In the genomic region with DNA sequence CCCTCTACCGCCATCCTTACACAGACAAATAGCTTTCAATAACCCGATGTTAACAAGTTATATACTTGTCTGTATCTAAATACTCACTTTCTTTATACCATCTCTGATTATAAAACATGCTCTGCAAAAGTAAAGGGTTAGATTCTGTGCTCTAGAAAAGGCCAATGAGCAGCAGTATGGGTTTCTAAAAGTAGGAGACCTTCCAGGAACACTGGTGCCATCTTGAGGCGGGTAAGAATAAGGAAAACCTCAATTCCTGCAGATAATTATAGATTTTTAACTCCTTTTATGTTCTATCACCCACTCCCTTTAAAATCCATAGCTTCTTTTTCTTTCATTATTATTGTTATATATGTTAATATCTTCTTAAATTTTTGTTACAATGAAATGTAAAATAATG, we compare ENCODE assay signal across 14 mouse cellular contexts. TPM values are rescaled to one million over a fixed set of nuclear protein-coding genes. Genes with fewer than 3 reads are reported as not detected.
A peak's percentile ranks its signal among the peaks of the same experiment; 100 is the strongest.
DNase-seq lines count a peak whose midpoint lies in the region; ATAC-seq and TF ChIP-seq lines count a peak whose summit lies in the region.
"Had no signal": no experiment of that assay in that cellular context is flagged by ENCODE, and none has a peak within 500 bp of the region (broad histone marks: within the 10 kb centered on the region; RNA-seq: fewer than 3 reads in every experiment).

No protein-coding gene starts in this region.

- no peaks in the 10 kb centered on the region for H3K4me1 ChIP-seq in kidney, postnatal 0 days (replicated peaks; ENCODE audit: insufficient read depth, low read length)
- no peaks in the 10 kb centered on the region for H3K4me1 ChIP-seq in kidney, adult 2 months (ENCODE audit: control insufficient read depth, insufficient read depth, low read length)
- no peaks in the 10 kb centered on the region for H3K4me1 ChIP-seq in hindbrain, embryonic 14.5 days (replicated peaks; ENCODE audit: control insufficient read depth, insufficient read depth, low read length)
- H3K4me1 ChIP-seq: embryonic facial prominence, embryonic 13.5 days; neural tube, embryonic 13.5 days had no signal

- peak; percentile 52 for TF ChIP-seq CTCF in kidney, postnatal 0 days (IDR thresholded peaks at IDR 0.05; ENCODE audit: low read depth)
- no peak for TF ChIP-seq CTCF in kidney, adult 2 months (conservative IDR thresholded peaks at IDR 0.05; ENCODE audit: insufficient read depth, insufficient read length, low read depth, low read length)

- H3K4me3 ChIP-seq in kidney, postnatal 0 days (replicated peaks; ENCODE audit: low read depth, low read length) = no peak overlapping the region
- H3K4me3 ChIP-seq in kidney, adult 2 months (ENCODE audit: insufficient read depth, low read depth, low read length) = no peak overlapping the region
- no peak overlapping the region for H3K4me3 ChIP-seq in hindbrain, embryonic 14.5 days (replicated peaks; ENCODE audit: low read length)
- H3K4me3 ChIP-seq: embryonic facial prominence, embryonic 13.5 days; heart, embryonic 15.5 days; megakaryocyte, embryonic 14.5 days; neural tube, embryonic 13.5 days had no signal

- no peak overlapping the region for H3K27ac ChIP-seq in kidney, postnatal 0 days
- H3K27ac ChIP-seq in kidney, adult 2 months (ENCODE audit: insufficient read depth, low read depth, low read length) = no peak overlapping the region
- no peak overlapping the region for H3K27ac ChIP-seq in hindbrain, embryonic 14.5 days
- H3K27ac ChIP-seq: embryonic facial prominence, embryonic 13.5 days; heart, embryonic 15.5 days; liver, embryonic 14.5 days; neural tube, embryonic 13.5 days had no signal

- H3K36me3 ChIP-seq in kidney, postnatal 0 days (ENCODE audit: insufficient read depth, low read length) = no peaks in the 10 kb centered on the region
- no peaks in the 10 kb centered on the region for H3K36me3 ChIP-seq in kidney, adult 2 months (ENCODE audit: control insufficient read depth, insufficient read depth, low read length)
- no peaks in the 10 kb centered on the region for H3K36me3 ChIP-seq in hindbrain, embryonic 14.5 days (replicated peaks; ENCODE audit: control insufficient read depth, insufficient read depth)
- H3K36me3 ChIP-seq: embryonic facial prominence, embryonic 13.5 days; heart, embryonic 15.5 days; neural tube, embryonic 13.5 days had no signal

- no peaks in the 10 kb centered on the region for H3K27me3 ChIP-seq in kidney, postnatal 0 days (ENCODE audit: insufficient read depth, low read length)
- H3K27me3 ChIP-seq in kidney, adult 2 months (replicated peaks; ENCODE audit: control insufficient read depth, insufficient read depth, low read length) = no peaks in the 10 kb centered on the region
- H3K27me3 ChIP-seq in hindbrain, embryonic 14.5 days (ENCODE audit: control insufficient read depth, insufficient read depth, low read length) = no peaks in the 10 kb centered on the region
- H3K27me3 ChIP-seq: embryonic facial prominence, embryonic 13.5 days; heart, embryonic 15.5 days; megakaryocyte, embryonic 14.5 days; neural tube, embryonic 13.5 days had no signal

- no peak for ATAC-seq in kidney, postnatal 0 days (replicated peaks; ENCODE audit: low FRiP score, low read depth)
- ATAC-seq in hindbrain, embryonic 14.5 days (ENCODE audit: low FRiP score) = no peak
- ATAC-seq: intestine, embryonic 16.5 days had no signal

- no peaks in the 10 kb centered on the region for H3K9me3 ChIP-seq in kidney, postnatal 0 days (replicated peaks; ENCODE audit: low read length)
- no peaks in the 10 kb centered on the region for H3K9me3 ChIP-seq in hindbrain, embryonic 14.5 days (ENCODE audit: control insufficient read depth, low read length)
- H3K9me3 ChIP-seq: embryonic facial prominence, embryonic 13.5 days; heart, embryonic 15.5 days; megakaryocyte, embryonic 14.5 days; neural tube, embryonic 13.5 days had no signal

- TF ChIP-seq POLR2A in kidney, adult 2 months (IDR thresholded peaks at IDR 0.05; ENCODE audit: low read depth, low read length) = no peak

- no peak overlapping the region for H3K4me2 ChIP-seq in kidney, postnatal 0 days (ENCODE audit: low read length)
- H3K4me2 ChIP-seq in hindbrain, embryonic 14.5 days (replicated peaks) = no peak overlapping the region
- H3K4me2 ChIP-seq: embryonic facial prominence, embryonic 13.5 days; heart, embryonic 15.5 days; neural tube, embryonic 13.5 days had no signal

- 74% methylated on average over 3 of the region's 3 CpGs for WGBS in kidney, postnatal 0 days
- WGBS in kidney, adult 2 months = 77% methylated on average over 3 of the region's 3 CpGs
- 75% methylated on average over 3 of the region's 3 CpGs for WGBS in hindbrain, embryonic 14.5 days

- no peak overlapping the region for H3K9ac ChIP-seq in kidney, postnatal 0 days (ENCODE audit: low read depth, low read length)
- no peak overlapping the region for H3K9ac ChIP-seq in hindbrain, embryonic 14.5 days
- H3K9ac ChIP-seq: embryonic facial prominence, embryonic 13.5 days; heart, embryonic 15.5 days; liver, embryonic 14.5 days; neural tube, embryonic 13.5 days had no signal

- peak; percentile 31 for DNase-seq in kidney, postnatal 0 days (ENCODE audit: low spot score)
- no peak for DNase-seq in kidney, adult 2 months
- DNase-seq in 3T3-L1 (ENCODE audit: low read depth, low spot score) (peak; percentile 39), A20 (ENCODE audit: low read depth, low spot score) (peak; percentile 30)
- DNase-seq in cerebellum, postnatal 10 days = peak; percentile 67 to 68
- no peak for DNase-seq in urinary bladder, postnatal 10 days (ENCODE audit: low spot score)
- no peak for DNase-seq in hindbrain, embryonic 14.5 days (ENCODE audit: low spot score)
- DNase-seq: adrenal gland, postnatal 25 days had no signal

RNA-seq across cellular contexts. Expression of gene AL731706.2, which starts 49.6 kb away (rescaled TPM):
- polyA plus RNA-seq in kidney, postnatal 0 days (2015; fragmentation: Nextera tagmentation; extraction: Ambion mirVana) = 32.8 and 40.4 TPM in 2 replicates
- not detected in 2 replicates for polyA plus RNA-seq in kidney, adult 2 months (2012; rRNA removed)
- 23.4 and 24.4 TPM in 2 replicates for polyA plus RNA-seq in hindbrain, embryonic 14.5 days (2014; fragmentation: Nextera tagmentation; extraction: Ambion mirVana)

RNA-seq across cellular contexts. Expression of gene Slx4ip, which starts 55.1 kb away (rescaled TPM):
- polyA plus RNA-seq in kidney, postnatal 0 days (2015; fragmentation: Nextera tagmentation; extraction: Ambion mirVana) = 4.3 and 4.7 TPM in 2 replicates
- 0.46 and 0.58 TPM in 2 replicates for polyA plus RNA-seq in kidney, adult 2 months (2012; rRNA removed)
- 13.0 and 13.7 TPM in 2 replicates for polyA plus RNA-seq in hindbrain, embryonic 14.5 days (2014; fragmentation: Nextera tagmentation; extraction: Ambion mirVana)

RNA-seq across cellular contexts. Expression of gene AL731706.1, which starts 55.3 kb away (rescaled TPM):
- polyA plus RNA-seq in kidney, postnatal 0 days (2015; fragmentation: Nextera tagmentation; extraction: Ambion mirVana) = 40.5 and 48.2 TPM in 2 replicates
- polyA plus RNA-seq in kidney, adult 2 months (2012; rRNA removed) = 5.2 and 15.3 TPM in 2 replicates
- 23.5 and 24.0 TPM in 2 replicates for polyA plus RNA-seq in hindbrain, embryonic 14.5 days (2014; fragmentation: Nextera tagmentation; extraction: Ambion mirVana)

RNA-seq across cellular contexts. Expression of gene Mkks, which starts 55.3 kb away (rescaled TPM):
- 18.6 and 18.9 TPM in 2 replicates for polyA plus RNA-seq in kidney, postnatal 0 days (2015; fragmentation: Nextera tagmentation; extraction: Ambion mirVana)
- polyA plus RNA-seq in kidney, adult 2 months (2012; rRNA removed) = 10.2 and 10.9 TPM in 2 replicates
- polyA plus RNA-seq in hindbrain, embryonic 14.5 days (2014; fragmentation: Nextera tagmentation; extraction: Ambion mirVana) = 11.7 and 16.5 TPM in 2 replicates

Comparison
In these comparisons a context has a peak if more than half of its experiments do, and no peak if none do; other contexts are left out.
1. DNase-seq: peak in kidney, postnatal 0 days (single experiment), 3T3-L1 (single experiment), A20 (single experiment) and cerebellum, postnatal 10 days (2 of 2); none in kidney, adult 2 months (single experiment), urinary bladder, postnatal 10 days (single experiment) and hindbrain, embryonic 14.5 days (single experiment).